Mouse (Mus musculus) limb, embryonic 11.5 days (tissue): ENCODE results near the gene Utp20. TPM values are rescaled to one million over a fixed set of nuclear protein-coding genes. Genes with fewer than 3 reads are reported as not detected.
"Not testable (repeated sequence)": the region's sequence is repeated elsewhere in the genome, so short reads cannot be mapped to it uniquely, and the experiment has no call there.

ENCODE experiments used
- ATAC-seq: fragments of 200-750 bp; cut with Nextera tagmentation; 2 replicates; pipeline ENCODE4 v1.8.0; 2017; ENCODE audit warnings: low read depth; ENCODE audit not compliant: insufficient number of reproducible peaks, low FRiP score, low TSS enrichment
- DNase-seq: peaks from one replicate; pipeline ENCODE4 v3.0.0-alpha.2; 2015; ENCODE audit warnings: low spot score
- H3K27ac ChIP-seq: fragments of 300-500 bp; sonication (generic); replicated peaks from 2 replicates; pipeline ENCODE4 v1.5.1; 2014; ENCODE audit warnings: low read depth, mild to moderate bottlenecking, low read length
- H3K27me3 ChIP-seq: fragments of 300-500 bp; sonication (generic); 2 replicates; pipeline ENCODE4 v1.6.1; 2014; ENCODE audit warnings: mild to moderate bottlenecking, low read length, mixed read lengths; ENCODE audit not compliant: control insufficient read depth, insufficient read depth
- H3K36me3 ChIP-seq: fragments of 300-500 bp; sonication (generic); 2 replicates; pipeline ENCODE4 v1.6.1; 2014; ENCODE audit warnings: mild to moderate bottlenecking, low read length, moderate library complexity, mixed read lengths; ENCODE audit not compliant: control insufficient read depth, insufficient read depth
- H3K4me1 ChIP-seq: fragments of 300-500 bp; sonication (generic); 2 replicates; pipeline ENCODE4 v1.6.1; 2014; ENCODE audit warnings: low read length, mixed read lengths; ENCODE audit not compliant: control insufficient read depth, insufficient read depth
- H3K4me2 ChIP-seq: fragments of 300-500 bp; sonication (generic); 2 replicates; pipeline ENCODE4 v1.6.1; 2014; ENCODE audit warnings: low read depth, mild to moderate bottlenecking, moderate library complexity; ENCODE audit not compliant: severe bottlenecking
- H3K4me3 ChIP-seq: fragments of 300-500 bp; sonication (generic); 2 replicates; pipeline ENCODE4 v1.5.1; 2014; ENCODE audit warnings: low read depth, low read length
- H3K9ac ChIP-seq: fragments of 300-500 bp; sonication (generic); 2 replicates; pipeline ENCODE4 v1.6.1; 2014; ENCODE audit warnings: mild to moderate bottlenecking, low read length
- H3K9me3 ChIP-seq: fragments of 300-500 bp; sonication (generic); 2 replicates; pipeline ENCODE4 v1.6.1; 2016; ENCODE audit warnings: low read length; ENCODE audit not compliant: control insufficient read depth
- WGBS: fragments of 180-500 bp; shearing (Covaris S2); extraction: QIAGEN DNeasy Blood & Tissue Kit; methylation state at CpG from one replicate; pipeline ENCODE4 v1.1.7; 2014; 5-methylcytosine and 5-hydroxymethylcytosine counted together
- polyA plus RNA-seq: library from polyadenylated mRNA; unstranded; fragments of >200 nt; fragmentation: Nextera tagmentation; extraction: Ambion mirVana; gene quantifications from 2 replicates; pipeline ENCODE4 v1.2.1, GENCODE M21; 2014

The Utp20 gene
- polyA plus RNA-seq, 1 experiment from 2014 or later = 28.2 TPM

DNA sequence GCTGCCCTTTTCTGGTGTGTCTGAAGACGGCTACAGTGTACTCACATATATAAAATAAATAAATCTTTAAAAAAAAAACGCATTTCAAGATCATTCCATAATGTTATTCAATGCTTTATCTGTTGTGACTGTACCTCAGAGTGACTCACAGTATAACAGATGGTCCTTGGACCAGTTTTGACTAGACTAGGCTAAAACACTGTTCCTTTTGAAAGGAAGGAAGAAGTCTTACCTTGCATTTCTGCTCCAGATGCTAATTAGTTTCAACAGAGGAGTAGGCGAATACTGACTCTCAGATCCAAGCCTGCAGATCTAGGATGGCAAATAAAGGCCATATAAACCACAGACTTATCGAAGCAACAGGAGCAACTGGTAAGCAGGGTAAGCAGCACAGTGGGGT lies 45.9 kb downstream of the Utp20 start:
- Histone ChIP-seq H3K27me3 (no peaks in the 10 kb centered on the region), H3K27ac (no peak overlapping the region), H3K9ac (no peak overlapping the region), H3K36me3 (peaks cover 6% of the 10 kb centered on the region), H3K4me1 (no peaks in the 10 kb centered on the region), H3K9me3 (no peaks in the 10 kb centered on the region), H3K4me3 (no peak overlapping the region), H3K4me2 (no peak overlapping the region)
- whole genome bisulfite sequencing = 92% methylated on average over 4 of the region's 4 CpGs
- ATAC-seq (no peak), DNase-seq (no peak)

GRCm38 (mm10) chr10:88776206-88776605 lies 50.4 kb downstream of the Utp20 start:
- H3K4me2 ChIP-seq = no peak overlapping the region
- H3K9me3 ChIP-seq = no peaks in the 10 kb centered on the region
- no peaks in the 10 kb centered on the region for H3K27me3 ChIP-seq
- H3K27ac ChIP-seq = no peak overlapping the region
- H3K4me1 ChIP-seq = no peaks in the 10 kb centered on the region
- H3K36me3 ChIP-seq = peaks cover 5% of the 10 kb centered on the region; the same call in 1 of the 2 replicates
- 91% methylated on average over 6 of the region's 6 CpGs for WGBS
- ATAC-seq = no peak
- H3K9ac ChIP-seq = no peak overlapping the region
- no peak for DNase-seq
- no peak overlapping the region for H3K4me3 ChIP-seq

DNA sequence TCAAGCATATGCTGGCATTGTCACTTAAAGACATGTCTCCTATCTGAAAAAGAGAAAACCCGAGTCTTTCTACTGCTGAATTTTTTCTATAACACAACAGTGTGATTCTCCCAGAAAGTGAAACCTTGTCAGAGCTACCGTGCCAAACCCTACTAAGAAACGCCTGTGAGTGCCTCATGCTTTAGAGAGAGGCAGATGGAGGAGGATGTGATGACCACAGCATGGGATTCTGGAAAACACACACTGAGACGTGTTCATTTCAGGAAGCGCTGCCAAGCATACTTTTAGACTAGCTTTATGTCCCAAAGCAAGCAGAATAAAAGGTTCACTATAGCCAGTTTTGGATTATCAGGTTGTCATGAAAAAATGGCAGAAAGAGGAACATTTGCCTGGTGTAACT lies 53.6 kb downstream of the Utp20 start:
- not testable (repeated sequence) for H3K9me3 ChIP-seq, H3K4me2 ChIP-seq, DNase-seq, H3K9ac ChIP-seq, H3K27me3 ChIP-seq, H3K27ac ChIP-seq, H3K4me3 ChIP-seq, H3K36me3 ChIP-seq, H3K4me1 ChIP-seq, ATAC-seq
- WGBS = 88% methylated on average over 5 of the region's 5 CpGs

- DNase-seq (no peak), ATAC-seq (no peak)
- Histone ChIP-seq H3K4me1 (no peaks in the 10 kb centered on the region), H3K9me3 (no peaks in the 10 kb centered on the region), H3K4me3 (no peak overlapping the region), H3K27me3 (no peaks in the 10 kb centered on the region), H3K4me2 (no peak overlapping the region), H3K9ac (no peak overlapping the region), H3K36me3 (peaks cover 14% of the 10 kb centered on the region; the same call in 1 of the 2 replicates), H3K27ac (no peak overlapping the region)
- 95% methylated on average over 7 of the region's 7 CpGs for WGBS
Measured at GRCm38 (mm10) chr10:88769676-88770075, 56.9 kb downstream of the Utp20 start.

DNA sequence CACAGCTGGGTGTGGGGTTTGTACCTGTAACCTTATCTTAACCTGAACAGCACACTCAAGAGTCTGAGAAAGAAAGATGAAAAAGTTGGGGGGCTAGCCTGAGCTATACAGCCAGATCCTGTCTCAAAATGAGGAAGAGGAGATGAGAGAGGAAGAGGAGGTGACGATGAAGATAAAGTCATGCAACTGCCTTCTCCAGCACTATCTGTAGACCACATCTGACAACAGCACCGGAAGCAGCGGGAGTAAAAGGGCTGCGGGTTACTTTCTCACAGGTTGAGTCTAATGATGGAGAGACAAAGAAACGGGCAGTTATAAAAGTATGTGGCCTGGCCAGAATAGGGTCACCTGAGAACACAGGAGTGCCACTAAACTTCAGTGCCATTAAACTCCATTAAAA lies 57.6 kb downstream of the Utp20 start:
- 95% methylated on average over 5 of the region's 5 CpGs for WGBS
- H3K4me1 ChIP-seq = no peaks in the 10 kb centered on the region
- no peak overlapping the region for H3K4me2 ChIP-seq
- H3K27ac ChIP-seq = no peak overlapping the region
- H3K36me3 ChIP-seq = peaks cover 14% of the 10 kb centered on the region; the same call in 1 of the 2 replicates
- no peaks in the 10 kb centered on the region for H3K27me3 ChIP-seq
- no peaks in the 10 kb centered on the region for H3K9me3 ChIP-seq
- ATAC-seq = no peak
- H3K4me3 ChIP-seq = no peak overlapping the region
- no peak for DNase-seq
- no peak overlapping the region for H3K9ac ChIP-seq

DNA sequence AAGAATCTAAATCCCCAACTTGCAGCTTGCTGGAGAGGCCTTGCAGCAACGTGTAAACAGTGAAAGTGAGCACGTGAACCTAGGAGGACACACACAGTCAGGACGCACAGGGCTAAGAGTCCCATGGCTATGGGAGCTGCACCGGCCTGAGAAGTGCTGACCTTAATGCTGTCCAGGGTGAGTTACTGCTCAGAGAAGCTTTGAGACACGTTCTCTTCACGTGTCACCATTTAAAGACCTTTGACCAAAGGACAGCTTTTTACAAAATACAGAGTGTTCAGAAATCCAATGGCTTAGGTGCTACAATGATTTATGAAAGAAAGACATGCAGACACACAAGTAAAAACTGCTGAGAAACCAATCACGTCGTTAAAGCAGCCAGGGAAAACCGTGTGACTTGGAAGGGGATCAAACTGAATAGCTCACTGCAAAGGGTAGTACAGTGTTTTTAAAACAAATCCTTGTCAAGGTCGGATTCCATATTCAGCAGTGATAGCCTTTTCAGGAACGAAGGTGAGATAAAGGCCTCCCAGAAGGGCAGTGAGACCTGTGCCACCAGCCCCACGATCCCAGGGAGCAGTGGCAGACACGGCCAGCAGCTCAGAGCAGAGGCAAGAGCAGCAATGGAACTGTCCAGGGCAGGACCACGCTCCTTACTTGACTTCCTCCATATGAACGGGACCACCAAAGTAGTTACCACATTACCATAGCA lies 61.0 kb downstream of the Utp20 start:
- H3K4me2 ChIP-seq = no peak overlapping the region
- H3K9me3 ChIP-seq = no peaks in the 10 kb centered on the region
- no peak overlapping the region for H3K9ac ChIP-seq
- peaks cover 9% of the 10 kb centered on the region for H3K36me3 ChIP-seq
- DNase-seq = no peak
- no peaks in the 10 kb centered on the region for H3K4me1 ChIP-seq
- WGBS = 88% methylated on average over 15 of the region's 15 CpGs
- H3K27ac ChIP-seq = no peak overlapping the region
- no peak overlapping the region for H3K4me3 ChIP-seq
- no peaks in the 10 kb centered on the region for H3K27me3 ChIP-seq
- no peak for ATAC-seq

DNA sequence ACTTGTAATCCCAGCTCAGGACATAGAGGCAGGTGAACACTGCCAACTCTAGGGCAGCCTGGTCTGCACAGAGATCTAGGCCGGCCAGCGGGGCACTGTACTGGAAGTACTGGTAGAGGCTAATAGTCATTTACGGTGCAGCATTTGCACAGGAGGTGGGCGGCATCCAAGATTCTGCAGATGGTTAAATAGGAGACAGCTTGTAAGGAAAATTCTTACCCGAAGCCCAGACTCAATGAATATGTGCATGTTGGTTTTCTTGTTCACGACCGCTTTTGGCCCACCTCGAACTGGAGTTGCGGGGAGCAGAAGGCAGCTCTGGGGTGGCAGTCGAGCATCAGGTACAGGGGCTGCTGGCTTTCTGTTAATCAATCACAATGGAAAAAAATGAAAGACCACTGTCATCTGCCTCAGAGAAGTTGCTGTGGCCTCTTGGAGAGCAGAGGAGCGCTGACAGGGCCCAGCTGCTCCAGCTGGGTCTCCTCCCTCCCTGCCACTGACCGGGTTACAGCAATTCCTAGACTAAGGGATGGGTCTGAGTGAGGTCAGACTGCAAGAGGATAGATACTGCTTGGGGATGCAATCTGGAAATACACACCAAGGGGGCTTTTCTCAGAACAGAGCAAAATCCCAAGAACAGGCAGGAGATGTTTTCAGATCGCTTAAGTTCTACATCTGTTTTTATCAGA lies 64.9 kb downstream of the Utp20 start:
- Histone ChIP-seq H3K27ac (no peak overlapping the region), H3K9me3 (no peaks in the 10 kb centered on the region), H3K27me3 (no peaks in the 10 kb centered on the region), H3K4me1 (no peaks in the 10 kb centered on the region), H3K4me2 (no peak overlapping the region), H3K36me3 (peaks cover 6% of the 10 kb centered on the region), H3K9ac (no peak overlapping the region), H3K4me3 (no peak overlapping the region)
- WGBS = 96% methylated on average over 13 of the region's 13 CpGs
- ATAC-seq (no peak), DNase-seq (no peak)

DNA sequence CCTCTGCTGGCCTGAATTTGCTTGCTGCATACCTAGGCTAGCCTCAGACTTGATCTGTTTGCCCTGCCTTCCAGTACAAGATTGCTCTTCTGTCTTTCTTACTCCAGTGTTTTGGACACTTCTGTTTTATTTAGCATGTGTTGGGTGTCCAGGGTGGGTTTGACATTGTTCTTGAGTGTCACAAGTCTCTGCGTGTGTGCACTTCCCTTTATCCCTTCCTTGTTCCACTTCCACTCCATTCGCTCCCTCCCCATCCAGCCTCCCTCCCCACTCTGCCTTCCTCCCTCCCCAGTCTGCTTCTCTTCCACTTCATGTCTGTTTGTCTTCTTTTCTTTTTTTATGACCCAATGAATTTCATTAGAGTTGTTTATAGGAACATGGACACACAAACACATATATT lies 85.2 kb downstream of the Utp20 start:
- DNase-seq (no peak), ATAC-seq (no peak)
- Histone ChIP-seq H3K9ac (no peak overlapping the region), H3K27me3 (no peaks in the 10 kb centered on the region), H3K27ac (no peak overlapping the region), H3K4me2 (no peak overlapping the region), H3K4me3 (no peak overlapping the region), H3K4me1 (no peaks in the 10 kb centered on the region), H3K9me3 (no peaks in the 10 kb centered on the region), H3K36me3 (peaks cover 16% of the 10 kb centered on the region)
- WGBS = 85% methylated on average over 2 of the region's 2 CpGs
